Mouse (Mus musculus): ENCODE results near the gene Rubcn.

Rubcn gene

DNA sequence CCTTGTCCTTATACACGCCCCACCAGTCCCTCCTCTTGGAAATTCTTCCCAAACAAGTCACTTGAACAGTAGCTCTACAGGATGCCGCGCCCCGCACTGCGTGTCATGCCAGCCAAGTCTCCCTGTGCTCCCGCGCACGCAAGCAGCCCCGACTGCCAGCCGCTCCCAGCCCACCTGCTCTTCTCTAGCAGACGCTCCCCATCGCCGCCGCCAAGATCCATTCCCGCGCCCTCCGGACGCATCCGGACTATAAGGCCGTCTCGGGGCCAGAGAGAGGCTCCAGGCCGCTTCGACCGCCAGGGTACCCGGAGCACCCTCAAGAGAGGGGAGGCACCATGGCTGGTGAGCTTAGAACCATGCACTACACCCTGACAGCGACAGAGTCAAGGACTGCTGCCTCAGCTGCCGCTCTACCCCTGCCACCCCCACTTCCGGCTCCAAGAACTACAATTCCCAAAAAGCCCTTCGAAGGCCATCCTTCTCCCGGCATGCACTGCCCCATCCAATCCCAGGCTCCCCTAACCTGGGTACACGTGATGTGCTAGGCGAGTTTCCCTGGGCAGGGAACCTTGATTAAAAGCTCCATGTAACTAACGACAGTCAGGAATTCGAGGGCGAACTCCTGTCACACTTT is 9.5 kb downstream of the Rubcn start:
- peak; percentile 93 to 94 for DNase-seq

DNA sequence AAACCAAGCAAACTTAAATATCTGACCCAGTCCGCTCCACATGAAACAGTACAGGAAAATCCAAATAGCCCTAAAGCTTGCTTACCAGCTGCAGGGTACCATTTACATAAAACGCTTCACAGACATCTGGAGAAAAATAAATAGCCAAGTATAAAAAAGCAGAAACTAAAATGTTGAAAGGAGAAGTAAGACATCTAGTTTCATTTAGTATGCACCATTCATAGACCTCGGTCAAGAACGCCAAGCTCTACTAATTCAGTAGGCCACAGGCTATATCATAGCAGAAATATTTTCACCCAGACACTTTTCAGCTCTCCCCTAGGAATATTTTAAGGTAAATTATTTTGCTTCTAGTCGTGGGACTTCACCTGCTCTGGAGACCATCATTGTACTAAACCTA is 10.9 kb downstream of the Rubcn start:
- DNase-seq, result no peak

DNA sequence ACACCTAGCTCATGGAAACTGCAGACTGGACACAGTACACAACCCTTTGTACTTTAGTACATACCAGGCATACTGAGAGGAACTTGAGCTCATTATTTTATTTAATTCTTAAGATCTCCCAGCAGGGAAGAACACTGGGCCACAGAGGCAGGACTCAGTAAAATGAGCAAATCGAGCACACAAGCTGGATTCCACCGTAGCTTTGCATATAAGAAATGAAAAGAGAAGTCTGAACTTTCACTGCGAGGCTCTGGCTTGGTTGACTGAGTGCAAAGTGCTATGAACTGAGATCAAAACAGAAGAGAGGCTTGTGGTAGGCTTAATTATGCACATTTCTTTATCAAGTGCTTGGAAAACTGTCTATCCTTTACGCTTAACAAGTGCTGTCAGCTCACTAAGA is 12.2 kb downstream of the Rubcn start:
- no peak for DNase-seq

DNA sequence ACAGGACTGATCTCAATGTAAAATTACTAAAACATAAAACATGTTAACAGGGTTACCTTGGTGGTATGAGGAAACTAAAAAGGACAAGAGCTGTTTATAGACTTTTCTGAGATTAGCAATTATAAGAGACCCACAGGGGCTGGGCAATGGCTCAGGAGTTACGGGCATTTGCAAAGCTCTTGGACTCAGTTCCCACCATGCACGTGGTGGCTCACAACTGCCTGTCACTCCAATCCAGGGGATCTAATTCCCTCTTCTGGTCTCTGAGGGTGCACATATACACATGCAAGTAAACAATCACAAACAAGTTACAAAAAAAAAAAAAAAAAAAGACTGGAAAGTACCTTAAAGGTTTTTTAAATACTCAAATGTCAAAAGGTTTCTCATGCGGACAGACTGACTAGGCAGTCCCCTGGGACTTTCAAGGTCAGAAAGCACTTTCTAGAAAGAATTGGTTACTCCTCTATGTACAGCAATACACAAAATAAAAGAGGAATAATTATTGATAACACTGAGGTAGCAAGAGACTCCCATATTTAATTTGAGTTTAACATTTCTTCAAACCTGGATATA is 15.7 kb downstream of the Rubcn start:
- DNase-seq, result no peak

DNA sequence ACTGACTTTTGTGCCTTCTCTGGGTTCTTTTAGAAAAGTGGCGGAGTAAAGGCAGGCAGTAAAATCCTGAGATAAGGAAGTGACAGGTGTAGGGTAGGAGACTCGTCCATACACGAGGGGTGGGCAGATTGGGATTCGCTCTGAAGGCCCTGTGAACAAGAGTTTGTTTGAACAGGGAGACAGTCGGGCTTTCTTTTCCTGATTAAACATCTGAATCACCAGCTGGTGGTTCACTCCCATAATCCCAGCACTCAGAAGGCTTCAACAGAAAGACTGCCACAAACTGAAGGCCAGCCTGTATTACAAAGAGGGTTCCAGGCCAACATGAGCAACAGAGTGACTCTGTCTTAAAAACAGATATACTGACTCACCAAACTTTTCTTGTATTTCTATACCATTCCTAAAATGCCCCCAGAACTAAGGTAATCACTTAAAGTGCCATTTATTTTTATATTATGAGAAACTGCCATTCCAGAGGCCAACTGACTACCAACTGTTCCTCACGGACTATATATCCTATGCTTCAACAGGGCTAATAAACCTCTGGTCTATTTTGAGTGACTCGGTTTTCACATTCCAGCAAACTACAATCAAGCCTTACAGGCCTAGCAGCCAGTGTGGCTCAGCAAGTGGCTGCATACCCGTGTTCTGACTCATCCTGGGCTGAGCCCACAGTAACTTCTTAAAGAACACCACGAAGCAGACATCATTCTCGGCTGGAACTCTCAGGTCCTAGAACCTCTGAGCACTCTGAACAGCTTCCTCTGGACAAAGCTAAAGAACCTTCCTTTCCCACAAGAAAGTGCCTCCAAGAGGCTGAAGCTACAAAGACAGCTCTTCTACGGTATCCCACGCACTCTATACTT is 18.6 kb downstream of the Rubcn start:
- no peak for DNase-seq

DNA sequence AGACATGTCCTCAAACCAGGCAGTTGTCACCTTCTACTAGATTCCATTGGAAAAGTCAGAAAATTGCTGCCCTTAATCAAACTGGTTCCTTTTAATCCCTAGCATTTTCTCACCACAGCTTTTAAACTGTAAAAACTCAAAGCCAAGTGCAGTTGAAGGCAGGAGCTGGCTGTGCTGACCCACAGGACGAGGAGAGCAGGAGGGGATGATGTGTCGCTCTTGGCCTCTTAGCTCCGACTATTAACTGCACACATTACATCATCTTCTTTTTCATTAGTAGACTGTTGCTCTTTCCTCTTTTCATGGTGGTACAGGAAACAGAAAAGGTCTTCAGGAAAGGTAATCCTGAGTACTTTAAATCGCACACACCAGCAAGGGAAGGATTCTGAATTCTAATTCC is 19.2 kb downstream of the Rubcn start:
- DNase-seq, result no peak

DNA sequence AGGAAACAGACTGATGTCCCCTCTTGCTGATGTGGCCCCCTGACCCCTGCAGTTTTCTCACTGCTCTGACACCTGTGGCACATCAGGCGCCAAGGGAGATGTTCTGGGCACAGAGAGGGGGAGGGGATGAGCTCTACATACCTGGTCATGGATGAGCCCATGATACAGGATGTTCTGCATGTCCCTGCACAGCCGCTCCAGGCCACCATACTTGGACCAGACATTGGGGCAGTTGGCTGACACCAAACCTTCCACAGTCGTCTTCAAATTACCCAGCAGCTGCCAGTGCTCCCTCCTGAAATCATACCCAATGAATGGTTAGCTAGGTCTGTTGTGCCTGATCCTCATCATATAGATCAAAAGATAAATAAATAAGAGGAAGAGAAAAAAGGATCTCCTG is 20.8 kb downstream of the Rubcn start:
- DNase-seq, result no peak

DNA sequence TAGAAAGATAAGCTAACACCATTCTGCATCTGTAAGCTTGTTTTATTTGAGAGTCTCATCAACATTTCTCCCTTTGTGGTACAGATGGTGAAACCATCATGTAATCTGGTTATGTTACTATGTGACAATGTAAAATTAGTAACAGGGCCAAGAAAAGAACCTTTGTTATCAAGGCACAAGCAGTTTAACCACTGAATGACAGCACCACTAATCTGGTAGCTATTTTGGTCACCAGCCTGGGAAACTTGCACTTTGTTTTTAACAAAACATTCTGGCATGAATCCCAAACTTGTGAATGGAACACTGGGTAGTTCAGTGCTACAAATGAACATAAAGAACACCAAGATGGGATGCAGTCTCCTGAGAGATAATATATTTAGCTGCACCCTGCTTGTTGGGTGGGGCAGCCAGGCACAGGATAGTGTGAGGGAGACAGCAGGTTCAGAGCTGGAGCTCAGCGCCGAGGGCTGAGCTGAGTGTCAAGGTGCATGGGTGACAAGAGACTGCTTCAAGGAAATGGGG is 23.5 kb downstream of the Rubcn start:
- no peak for DNase-seq

DNA sequence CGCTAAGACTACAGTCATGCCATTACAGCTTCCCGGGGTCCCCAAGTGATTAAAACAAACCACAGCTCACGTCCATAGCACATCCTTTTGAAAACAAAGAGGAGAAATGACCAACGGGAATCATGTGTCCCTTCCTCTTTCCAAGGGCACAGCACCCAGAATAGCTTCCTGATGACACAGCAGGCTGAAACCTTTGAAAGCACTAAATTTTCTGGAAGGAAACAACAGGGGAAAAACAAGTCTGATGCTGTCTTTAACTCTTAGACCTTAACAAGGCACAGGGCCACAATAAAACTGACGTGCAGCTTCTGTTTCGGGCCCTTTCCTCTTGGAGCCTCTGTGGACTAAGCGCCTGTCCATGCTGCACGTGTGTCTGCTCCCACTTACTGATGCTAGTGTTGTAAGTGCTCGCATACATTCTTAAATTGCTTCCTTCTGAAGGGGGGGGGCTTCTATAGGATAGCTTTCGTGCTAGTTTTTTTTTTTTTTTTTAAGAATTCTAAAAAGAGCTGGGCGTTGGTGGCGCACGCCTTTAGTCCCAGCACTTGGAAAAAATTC is 24.0 kb downstream of the Rubcn start:
- no peak for DNase-seq

DNA sequence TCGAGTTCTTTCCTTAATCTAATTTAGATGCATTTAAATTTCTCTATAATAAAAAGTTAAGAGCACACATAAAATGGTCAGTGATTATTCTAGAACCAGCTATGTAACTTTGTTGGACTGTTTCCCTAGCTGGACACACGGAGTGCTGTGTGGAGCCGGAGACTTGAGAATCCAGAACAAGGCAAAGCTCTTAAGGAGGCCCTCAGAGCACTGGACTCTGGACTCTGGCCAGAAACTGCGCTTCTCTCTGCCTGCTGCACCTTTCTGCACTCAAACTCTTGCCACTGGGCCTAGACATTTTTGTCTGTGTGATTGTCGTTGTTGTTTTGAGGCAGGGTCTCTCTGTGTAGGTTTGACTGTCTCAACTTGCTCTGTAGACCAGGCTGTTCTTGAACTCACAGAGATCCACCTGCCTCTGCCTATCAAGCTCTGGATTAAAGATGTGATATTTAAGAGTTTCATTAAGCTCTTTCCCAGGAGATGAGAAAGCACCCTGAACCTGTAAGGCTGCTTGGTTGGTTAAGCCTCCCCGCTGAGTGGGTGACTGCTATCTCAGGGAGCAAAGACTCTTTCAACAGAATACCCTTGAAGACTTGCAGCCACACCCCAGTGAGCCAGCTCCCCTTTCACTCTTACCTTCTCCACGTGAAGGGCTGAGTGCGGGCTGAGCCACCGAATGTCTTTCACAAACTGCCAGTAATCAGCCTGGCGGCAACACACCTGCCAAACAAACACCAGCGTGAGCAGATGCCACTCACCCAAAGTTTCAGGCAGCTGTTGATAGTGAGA is 28.3 kb downstream of the Rubcn start:
- no peak for DNase-seq

DNA sequence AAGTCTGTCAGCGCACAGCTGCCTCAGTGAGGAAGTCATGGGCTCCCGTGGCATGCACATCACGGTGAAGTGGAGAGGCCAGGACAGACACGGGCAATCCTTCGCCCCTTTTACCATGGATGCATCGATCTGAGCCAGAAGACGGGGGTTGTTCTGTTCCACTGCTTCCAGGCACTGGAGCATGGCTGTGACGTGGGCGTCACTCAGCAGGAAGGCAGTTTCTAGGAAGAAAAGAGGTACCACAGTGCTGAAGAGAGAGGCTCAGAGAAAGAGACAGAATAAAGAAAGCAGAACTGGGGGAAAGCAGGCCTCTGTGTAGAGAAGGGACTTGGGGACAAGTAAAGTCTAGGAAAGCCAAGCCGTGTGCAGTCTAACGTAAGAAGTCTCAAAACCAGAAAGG is 30.5 kb downstream of the Rubcn start:
- no peak for DNase-seq

DNA sequence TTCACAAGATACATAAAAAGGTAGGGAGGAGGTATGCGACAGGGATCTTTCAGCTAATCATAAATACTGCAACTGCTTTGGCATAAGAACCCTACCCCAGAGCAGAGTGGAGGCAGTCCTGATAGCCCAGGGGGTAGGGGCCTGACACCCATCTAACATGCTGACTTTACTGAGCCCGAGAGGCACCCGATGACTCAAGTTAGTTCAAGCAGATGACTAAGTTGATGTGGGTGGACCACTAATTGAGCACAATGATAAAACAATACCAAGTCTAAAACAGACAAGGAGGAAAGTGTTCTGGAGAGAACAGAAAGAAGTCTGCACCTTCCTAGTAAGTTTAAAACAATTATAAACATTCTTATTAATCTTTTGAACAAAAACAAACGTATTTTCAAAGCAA is 46.1 kb downstream of the Rubcn start:
- DNase-seq, result no peak

DNA sequence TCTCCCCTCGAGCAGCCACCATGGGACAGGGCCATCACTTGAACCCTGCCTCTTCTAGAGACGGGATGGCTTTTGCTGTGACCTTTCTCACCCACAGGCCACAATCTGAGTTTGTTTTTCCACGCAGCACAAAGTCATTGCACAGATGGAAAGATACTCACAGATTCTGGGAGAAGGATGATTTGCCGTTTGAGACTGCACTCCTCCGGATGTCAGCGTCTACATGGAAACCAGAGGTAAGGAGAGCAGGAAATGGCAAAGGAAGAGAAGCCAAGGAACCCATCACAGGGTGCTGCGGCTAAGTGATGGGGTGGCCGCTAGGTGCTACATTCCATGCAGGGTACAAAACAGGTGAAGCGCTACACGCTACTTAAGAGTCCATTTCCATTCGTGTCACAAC is 48.5 kb downstream of the Rubcn start:
- DNase-seq, result no peak

DNA sequence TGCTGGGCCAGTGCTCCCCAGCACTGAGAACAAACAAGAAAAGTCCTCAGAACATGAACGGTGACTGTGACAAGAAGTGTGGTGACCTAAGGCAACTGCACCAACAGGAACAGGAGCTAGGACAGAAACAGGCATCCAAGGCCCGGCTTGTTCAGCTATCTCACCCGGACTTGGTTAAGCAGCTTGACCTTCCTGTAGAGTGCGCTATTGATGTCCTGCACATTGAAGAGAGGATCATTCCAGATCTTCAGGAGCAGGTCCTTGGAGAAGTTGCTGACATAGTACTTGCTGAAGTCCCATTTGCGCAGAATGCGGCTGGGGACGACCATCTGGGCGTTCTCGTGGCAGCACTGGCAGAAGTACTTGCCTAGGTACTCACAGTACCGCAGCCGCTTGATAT is 51.0 kb downstream of the Rubcn start:
- no peak for DNase-seq

DNA sequence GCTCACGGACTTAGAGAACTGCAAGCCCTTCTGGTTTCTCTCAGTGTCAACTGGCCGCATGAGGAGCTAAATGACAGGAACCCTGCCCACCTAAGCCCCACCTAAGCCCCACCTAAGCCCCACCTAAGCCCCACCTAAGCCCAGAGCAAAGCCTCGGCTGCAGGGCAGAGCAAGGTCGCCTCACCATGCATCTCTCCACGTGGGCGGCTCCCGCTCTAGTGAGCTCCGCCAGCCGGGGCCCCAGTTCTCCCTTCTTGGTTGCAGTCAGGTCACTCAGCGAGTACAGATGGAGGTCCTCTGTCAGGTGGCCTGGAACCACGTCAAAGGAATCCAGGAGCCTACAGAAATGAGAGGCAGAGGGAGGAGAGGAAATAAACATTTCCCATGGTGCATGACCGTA is 52.2 kb downstream of the Rubcn start:
- no peak for DNase-seq

DNA sequence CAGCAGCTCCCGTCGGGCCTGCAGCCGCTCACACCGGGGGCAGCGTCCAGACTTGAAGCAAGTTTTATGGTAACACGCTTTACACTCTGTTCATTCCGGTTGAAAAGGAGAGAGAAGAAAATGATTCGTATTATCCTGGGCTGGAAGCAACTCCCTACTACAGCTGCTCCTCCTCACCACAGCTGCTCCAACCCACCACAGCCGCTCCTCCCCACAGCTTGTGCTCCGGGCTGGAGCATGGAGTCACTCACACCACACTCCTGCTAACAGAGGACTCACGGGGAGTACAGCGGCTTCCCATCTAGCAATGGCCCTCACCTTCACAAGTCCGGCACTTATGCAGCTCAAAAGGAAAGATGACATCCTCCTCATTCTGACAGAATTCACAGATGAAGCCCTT is 53.5 kb downstream of the Rubcn start:
- DNase-seq, result no peak

DNA sequence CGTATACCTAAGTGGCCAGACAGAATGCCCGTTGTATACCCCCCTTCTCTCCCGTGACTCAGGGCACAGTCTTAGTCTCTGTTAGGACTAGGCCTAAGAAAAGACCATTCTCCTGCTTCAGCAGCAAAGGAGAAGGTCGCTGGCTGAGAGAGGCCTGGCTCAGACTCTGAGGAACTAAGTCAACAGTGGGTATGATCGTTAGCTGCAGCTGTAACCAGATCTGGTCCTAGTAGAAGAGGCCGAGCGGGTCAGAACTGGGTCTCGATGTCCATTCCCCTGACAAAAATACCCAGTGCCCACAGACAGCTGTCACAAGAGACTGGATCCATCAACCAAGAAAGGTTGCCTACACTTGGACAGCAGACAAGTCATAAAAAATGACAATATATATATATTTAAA is 54.1 kb downstream of the Rubcn start:
- DNase-seq, result no peak

DNA sequence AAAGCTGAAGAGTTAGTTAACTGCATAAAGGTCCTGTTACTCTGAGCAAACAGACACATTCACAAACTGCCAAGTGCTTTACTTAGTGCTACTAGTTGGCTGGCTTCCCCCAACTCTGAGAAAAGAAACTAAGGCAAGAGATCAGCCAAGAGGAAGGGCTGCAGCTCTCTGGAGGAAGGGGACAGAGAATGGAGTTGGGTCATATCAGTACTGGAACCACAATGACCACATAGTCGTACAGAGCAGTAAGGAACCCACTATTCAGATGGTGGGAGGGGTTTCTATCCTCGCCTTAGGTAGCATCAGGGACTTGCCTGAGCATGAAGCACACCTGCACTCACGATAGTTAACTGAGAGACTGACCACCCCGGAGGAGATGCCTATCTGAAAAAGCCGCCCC is 54.7 kb downstream of the Rubcn start:
- no peak for DNase-seq

DNA sequence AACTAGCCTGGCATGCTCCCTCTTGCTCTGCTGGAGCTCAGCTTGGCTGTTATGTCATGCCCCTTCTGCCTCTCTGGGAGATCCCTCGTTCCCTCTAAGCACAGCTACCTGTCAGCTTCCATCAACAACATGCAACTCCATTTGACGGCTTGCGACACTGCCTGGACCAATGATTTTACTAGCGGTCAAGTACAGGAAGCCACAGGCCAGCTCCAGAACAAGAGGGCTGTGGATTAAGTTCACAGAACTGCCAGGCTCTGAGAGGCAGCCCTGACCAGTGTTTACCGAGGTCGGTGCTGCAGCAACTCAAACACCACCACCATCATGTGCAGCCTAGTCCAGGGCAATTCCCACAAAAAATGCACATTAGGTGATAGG is 55.1 kb downstream of the Rubcn start:
- no peak for DNase-seq

DNA sequence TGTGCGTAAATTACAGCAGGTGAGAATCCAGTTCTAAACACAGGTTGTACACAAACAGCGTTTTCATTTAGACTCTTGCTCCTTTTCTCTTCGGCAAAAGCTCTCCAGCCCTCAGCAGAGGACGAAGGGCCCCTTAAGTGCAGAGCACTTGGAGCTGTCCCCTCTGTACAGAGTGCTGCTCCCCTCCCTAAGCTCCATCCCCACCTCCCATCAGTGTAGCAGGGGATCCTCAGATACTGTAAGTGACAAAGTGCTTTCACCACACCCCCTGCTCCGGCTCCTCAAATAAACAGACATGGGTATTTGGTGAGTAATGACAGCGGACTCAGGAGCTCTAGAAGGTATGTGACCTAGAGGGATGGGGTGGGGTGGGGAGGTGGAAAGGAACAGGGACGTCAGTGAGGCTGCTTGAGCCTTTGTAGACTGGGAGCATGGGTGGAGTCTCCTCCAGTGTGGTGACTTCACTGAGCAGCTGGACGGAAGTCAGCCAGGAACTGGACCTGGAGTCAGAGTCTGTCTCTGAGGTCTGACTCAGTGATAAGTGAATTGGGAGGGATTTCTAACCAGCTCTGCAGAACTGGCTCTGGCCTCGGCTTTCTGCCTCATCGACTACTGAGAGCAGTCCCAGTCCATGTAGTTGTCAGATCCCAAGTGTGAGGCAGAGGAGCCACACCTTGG is 55.7 kb downstream of the Rubcn start:
- DNase-seq, result no peak

DNA sequence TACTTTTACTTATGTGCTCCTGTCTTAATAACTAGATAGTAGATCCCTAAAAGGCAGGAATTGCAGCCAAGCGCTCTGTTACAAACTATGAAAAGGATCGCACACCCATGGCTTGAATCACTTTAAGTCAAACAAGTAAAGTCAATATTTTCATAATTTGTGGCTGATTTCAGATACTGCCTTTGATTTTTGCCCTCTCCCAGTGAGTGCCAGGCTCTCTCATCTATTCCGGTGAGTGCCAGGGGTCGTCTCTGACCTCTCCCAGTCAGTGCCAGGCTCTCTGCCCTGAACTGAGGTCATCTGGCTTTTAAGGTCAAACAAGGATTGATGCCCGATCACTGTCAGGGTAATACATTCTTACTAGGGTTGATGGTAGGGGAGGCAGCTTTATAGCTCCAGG is 59.1 kb downstream of the Rubcn start:
- no peak for DNase-seq

DNA sequence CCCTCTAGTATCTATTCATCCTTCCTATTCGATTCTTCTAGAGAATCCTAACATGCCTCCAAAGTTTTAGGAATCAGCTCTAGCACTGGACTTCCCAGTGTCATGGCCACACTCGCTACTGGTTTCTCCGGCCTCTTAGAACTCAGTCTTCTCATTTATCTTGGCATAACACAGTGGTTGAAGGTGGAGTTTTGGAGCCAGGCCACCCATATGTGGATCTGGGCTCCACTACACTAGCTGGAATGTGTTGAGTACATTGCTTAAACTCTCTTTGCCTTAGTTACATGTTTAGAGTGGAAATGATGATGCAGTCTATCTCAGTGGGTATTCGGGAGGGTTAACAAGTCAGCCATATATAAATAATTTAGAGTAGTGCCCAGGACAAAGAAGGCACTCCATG is 59.5 kb downstream of the Rubcn start:
- DNase-seq, result no peak
